Mouse (Mus musculus) myocyte (in vitro differentiated cells): ENCODE measurements around the gene Vmn1r1. TPM values are rescaled to one million over a fixed set of nuclear protein-coding genes. Genes with fewer than 3 reads are reported as not detected.

ENCODE experiments used
- H3K27me3 ChIP-seq: one replicate; pipeline ENCODE4 v1.6.1; 2011; ENCODE audit not compliant: control insufficient read depth, insufficient read depth, insufficient read length
- H3K36me3 ChIP-seq: one replicate; pipeline ENCODE4 v1.6.1; 2011; ENCODE audit not compliant: control insufficient read depth, insufficient read depth
- H3K4me2 ChIP-seq: one replicate; pipeline ENCODE4 v1.6.1; 2011; ENCODE audit warnings: low read depth, control low read depth
- H3K4me3 ChIP-seq: one replicate; pipeline ENCODE4 v1.5.1; 2011; ENCODE audit warnings: mild to moderate bottlenecking, control low read depth, moderate library complexity
- H3K79me2 ChIP-seq: one replicate; pipeline ENCODE4 v1.6.1; 2011; ENCODE audit not compliant: control insufficient read depth, insufficient read depth
- H3ac ChIP-seq: one replicate; pipeline ENCODE4 v1.6.1; 2011; ENCODE audit not compliant: control insufficient read depth, insufficient read length
- CEBPB ChIP-seq: IDR thresholded peaks from 2 replicates; pipeline ENCODE4 v1.6.1; 2011; ENCODE audit warnings: mild to moderate bottlenecking, moderate library complexity; ENCODE audit not compliant: poor library complexity, insufficient read depth, severe bottlenecking
- E2F4 ChIP-seq: IDR thresholded peaks from one replicate; pipeline ENCODE4 v1.6.1; 2011; ENCODE audit warnings: mild to moderate bottlenecking, control low read depth, moderate library complexity; ENCODE audit not compliant: insufficient read depth
- MAX ChIP-seq: IDR thresholded peaks from one replicate; pipeline ENCODE4 v1.6.1; 2011; ENCODE audit warnings: low read depth, mild to moderate bottlenecking, control low read depth
- MYOD1 ChIP-seq, 3 experiments: IDR thresholded peaks; one replicate each; pipeline ENCODE4 v1.6.1; 2011; ENCODE audit warnings: control low read depth in 2 of 3, low read depth in 2 of 3, mild to moderate bottlenecking in 2 of 3, moderate library complexity in 1 of 3; ENCODE audit not compliant: insufficient read length in 2 of 3, control insufficient read depth in 1 of 3
- MYOG ChIP-seq, 3 experiments: IDR thresholded peaks; one replicate each; pipeline ENCODE4 v1.6.1; 2011; ENCODE audit warnings: control low read depth in 2 of 3, low read depth in 2 of 3, mild to moderate bottlenecking in 2 of 3; ENCODE audit not compliant: insufficient read length in 2 of 3, control insufficient read depth in 1 of 3, insufficient read depth in 1 of 3
- POLR2A ChIP-seq: IDR thresholded peaks from one replicate; pipeline ENCODE4 v1.6.1; 2011; ENCODE audit warnings: low read depth, mild to moderate bottlenecking, control low read depth, moderate library complexity; ENCODE audit not compliant: insufficient read length
- POLR2AphosphoS2 ChIP-seq: IDR thresholded peaks from one replicate; pipeline ENCODE4 v1.6.1; 2011; ENCODE audit warnings: low read depth, control low read depth; ENCODE audit not compliant: insufficient read length
- REST ChIP-seq: IDR thresholded peaks from one replicate; pipeline ENCODE4 v1.6.1; 2011; ENCODE audit warnings: mild to moderate bottlenecking, control low read depth, moderate library complexity; ENCODE audit not compliant: insufficient read depth, insufficient read length
- SRF ChIP-seq: IDR thresholded peaks from one replicate; pipeline ENCODE4 v1.6.1; 2011; ENCODE audit warnings: low read depth; ENCODE audit not compliant: control insufficient read depth, insufficient read length
- TCF12 ChIP-seq: IDR thresholded peaks from one replicate; pipeline ENCODE4 v1.6.1; 2011; ENCODE audit warnings: mild to moderate bottlenecking, control low read depth; ENCODE audit not compliant: poor library complexity, insufficient read depth, severe bottlenecking
- TCF3 ChIP-seq: IDR thresholded peaks from one replicate; pipeline ENCODE4 v1.6.1; 2011; ENCODE audit warnings: low read depth, control low read depth; ENCODE audit not compliant: insufficient read length
- USF1 ChIP-seq: IDR thresholded peaks from one replicate; pipeline ENCODE4 v1.6.1; 2011; ENCODE audit warnings: low read depth, mild to moderate bottlenecking, control low read depth, moderate library complexity
- polyA plus RNA-seq: library from polyadenylated mRNA; unstranded; fragments of >200 nt; fragmentation: generic; extraction: Trizol; gene quantifications from one replicate; pipeline ENCODE4 v1.2.1, GENCODE M21; 2012; ENCODE audit warnings: missing spikeins

Vmn1r1 gene
- polyA plus RNA-seq, 1 experiment: not detected

DNA sequence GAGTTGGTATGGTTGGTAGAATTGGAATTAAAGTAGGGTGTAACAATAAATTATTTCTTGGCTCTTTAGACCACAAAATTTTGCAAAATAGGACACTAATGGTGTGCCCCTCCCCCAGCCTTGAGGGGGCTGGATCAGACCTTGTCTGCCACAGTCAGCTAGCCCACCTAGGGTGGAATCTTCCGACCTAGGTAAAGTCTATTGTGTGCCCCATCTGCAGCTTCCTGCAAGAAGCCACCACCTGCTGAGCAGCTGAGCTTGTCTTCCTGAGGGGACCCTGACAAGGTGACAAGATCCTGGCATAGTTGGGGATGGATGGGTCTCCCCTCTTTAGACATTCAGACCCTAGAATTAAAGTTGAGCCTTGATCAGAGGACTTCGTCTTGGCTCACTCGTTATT is 4.7 kb downstream of the Vmn1r1 start:
- H3K4me3 ChIP-seq: no peak overlapping the region
- no peak overlapping the region for H3ac ChIP-seq
- no peak for TF ChIP-seq REST
- TF ChIP-seq SRF: no peak
- TF ChIP-seq POLR2AphosphoS2: no peak
- TF ChIP-seq MYOG (IDR thresholded peaks at IDR 0.05; ENCODE audit: control insufficient read depth in 1 of 3, insufficient read depth in 1 of 3, insufficient read length in 2 of 3, low read depth in 2 of 3): no peak
- TF ChIP-seq MAX: no peak
- no peak for TF ChIP-seq USF1
- TF ChIP-seq MYOD1 (IDR thresholded peaks at IDR 0.05; ENCODE audit: control insufficient read depth in 1 of 3, insufficient read length in 2 of 3, low read depth in 2 of 3): no peak
- no peak for TF ChIP-seq POLR2A
- no peak for TF ChIP-seq TCF12
- TF ChIP-seq E2F4: no peak
- no peak for TF ChIP-seq CEBPB
- TF ChIP-seq TCF3: no peak
- peaks cover 18% of the 10 kb centered on the region for H3K27me3 ChIP-seq
- H3K4me2 ChIP-seq: no peak overlapping the region
- no peaks in the 10 kb centered on the region for H3K79me2 ChIP-seq
- no peaks in the 10 kb centered on the region for H3K36me3 ChIP-seq

DNA sequence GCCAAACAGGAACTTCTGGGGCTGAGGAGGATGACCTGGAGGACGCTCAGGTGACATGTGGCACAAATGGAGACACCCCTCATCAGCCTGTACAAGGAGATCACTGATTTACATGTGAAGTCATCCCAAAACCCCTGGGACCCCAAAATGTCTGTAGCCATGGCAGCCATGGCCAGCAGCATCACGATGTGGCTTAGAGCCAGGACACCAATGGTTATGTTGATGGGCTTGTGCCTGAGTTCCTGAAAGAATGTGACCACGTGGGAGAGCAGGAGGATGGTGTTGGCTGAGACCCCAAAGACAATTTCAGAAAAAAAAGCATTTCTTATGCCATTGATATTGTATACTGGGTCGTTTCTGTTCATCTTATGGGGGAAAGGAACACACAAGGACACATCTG is 6.6 kb downstream of the Vmn1r1 start:
- no peaks in the 10 kb centered on the region for H3K79me2 ChIP-seq
- no peak overlapping the region for H3K4me3 ChIP-seq
- H3K27me3 ChIP-seq: peaks cover 8% of the 10 kb centered on the region
- H3K36me3 ChIP-seq: no peaks in the 10 kb centered on the region
- H3K4me2 ChIP-seq: no peak overlapping the region
- no peak for TF ChIP-seq SRF
- TF ChIP-seq USF1: no peak
- TF ChIP-seq TCF3: no peak
- no peak for TF ChIP-seq TCF12
- TF ChIP-seq MYOD1 (IDR thresholded peaks at IDR 0.05; ENCODE audit: control insufficient read depth in 1 of 3, insufficient read length in 2 of 3, low read depth in 2 of 3): no peak
- no peak for TF ChIP-seq POLR2AphosphoS2
- no peak overlapping the region for H3ac ChIP-seq

- H3K4me3 ChIP-seq: no peak overlapping the region
- no peak overlapping the region for H3K4me2 ChIP-seq
- H3ac ChIP-seq: no peak overlapping the region
- TF ChIP-seq CEBPB: no peak
- TF ChIP-seq USF1: no peak
- no peak for TF ChIP-seq MAX
- no peak for TF ChIP-seq POLR2AphosphoS2
- TF ChIP-seq TCF3: no peak
- no peak for TF ChIP-seq REST
- TF ChIP-seq TCF12: no peak
- TF ChIP-seq POLR2A: no peak
- no peak for TF ChIP-seq MYOG (IDR thresholded peaks at IDR 0.05; ENCODE audit: control insufficient read depth in 1 of 3, insufficient read depth in 1 of 3, insufficient read length in 2 of 3, low read depth in 2 of 3)
- no peak for TF ChIP-seq SRF
- TF ChIP-seq E2F4: no peak
- no peaks in the 10 kb centered on the region for H3K36me3 ChIP-seq
- no peaks in the 10 kb centered on the region for H3K27me3 ChIP-seq
- H3K79me2 ChIP-seq: no peaks in the 10 kb centered on the region
These were observed 14.3 kb downstream of the Vmn1r1 start for GRCm38 (mm10) chr1:182149966-182150365.

DNA sequence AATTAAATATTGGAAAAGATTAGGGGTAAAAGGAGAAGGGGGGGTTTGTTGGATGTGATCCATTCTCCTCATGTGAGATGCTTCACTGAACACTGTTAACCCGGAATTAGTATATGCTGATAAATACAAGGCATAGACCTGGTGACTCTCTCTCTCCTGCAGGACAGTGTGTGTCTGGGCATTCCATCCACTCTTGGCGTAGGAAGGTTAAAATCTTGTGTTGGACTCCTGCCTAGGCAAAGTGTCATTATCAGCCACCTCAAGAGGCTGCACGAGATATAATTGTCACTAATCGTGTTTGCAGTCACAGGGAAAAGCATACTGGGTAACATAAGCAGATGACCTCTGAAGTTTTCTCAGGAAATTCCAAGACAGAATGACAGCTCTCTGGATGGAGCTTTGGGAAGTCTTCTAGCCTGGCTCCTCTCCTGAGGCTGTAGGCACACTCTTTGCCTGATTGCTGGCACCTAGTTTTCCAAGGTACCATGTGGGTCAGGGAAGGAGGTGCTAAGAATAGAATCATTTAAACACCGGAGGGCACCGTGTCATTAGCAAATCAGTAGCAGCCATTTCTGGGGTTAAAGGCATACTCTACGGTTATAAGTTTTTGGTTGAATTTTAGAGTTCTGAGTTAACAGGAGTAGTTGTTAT is 15.3 kb downstream of the Vmn1r1 start:
- H3K4me2 ChIP-seq: no peak overlapping the region
- no peaks in the 10 kb centered on the region for H3K36me3 ChIP-seq
- no peaks in the 10 kb centered on the region for H3K79me2 ChIP-seq
- no peak overlapping the region for H3K4me3 ChIP-seq
- no peak overlapping the region for H3ac ChIP-seq
- TF ChIP-seq MYOD1 (IDR thresholded peaks at IDR 0.05; ENCODE audit: control insufficient read depth in 1 of 3, insufficient read length in 2 of 3, low read depth in 2 of 3) (no peak), E2F4 (no peak), POLR2A (no peak), CEBPB (no peak), TCF12 (no peak), REST (no peak), TCF3 (no peak), USF1 (no peak), MYOG (IDR thresholded peaks at IDR 0.05; ENCODE audit: control insufficient read depth in 1 of 3, insufficient read depth in 1 of 3, insufficient read length in 2 of 3, low read depth in 2 of 3) (no peak), SRF (no peak), MAX (no peak), POLR2AphosphoS2 (no peak)
- no peaks in the 10 kb centered on the region for H3K27me3 ChIP-seq

GRCm38 (mm10) chr1:182145546-182145945 is 18.7 kb downstream of the Vmn1r1 start:
- H3K36me3 ChIP-seq: no peaks in the 10 kb centered on the region
- no peaks in the 10 kb centered on the region for H3K79me2 ChIP-seq
- no peak overlapping the region for H3K4me3 ChIP-seq
- peaks cover 17% of the 10 kb centered on the region for H3K27me3 ChIP-seq
- no peak overlapping the region for H3ac ChIP-seq
- no peak for TF ChIP-seq REST
- TF ChIP-seq POLR2AphosphoS2: no peak
- TF ChIP-seq TCF12: no peak
- TF ChIP-seq MYOG (IDR thresholded peaks at IDR 0.05; ENCODE audit: control insufficient read depth in 1 of 3, insufficient read depth in 1 of 3, insufficient read length in 2 of 3, low read depth in 2 of 3): no peak
- no peak for TF ChIP-seq E2F4
- TF ChIP-seq MAX: no peak
- H3K4me2 ChIP-seq: no peak overlapping the region
